10 mouse cellular contexts compared by ENCODE assay signal in the genomic region with DNA sequence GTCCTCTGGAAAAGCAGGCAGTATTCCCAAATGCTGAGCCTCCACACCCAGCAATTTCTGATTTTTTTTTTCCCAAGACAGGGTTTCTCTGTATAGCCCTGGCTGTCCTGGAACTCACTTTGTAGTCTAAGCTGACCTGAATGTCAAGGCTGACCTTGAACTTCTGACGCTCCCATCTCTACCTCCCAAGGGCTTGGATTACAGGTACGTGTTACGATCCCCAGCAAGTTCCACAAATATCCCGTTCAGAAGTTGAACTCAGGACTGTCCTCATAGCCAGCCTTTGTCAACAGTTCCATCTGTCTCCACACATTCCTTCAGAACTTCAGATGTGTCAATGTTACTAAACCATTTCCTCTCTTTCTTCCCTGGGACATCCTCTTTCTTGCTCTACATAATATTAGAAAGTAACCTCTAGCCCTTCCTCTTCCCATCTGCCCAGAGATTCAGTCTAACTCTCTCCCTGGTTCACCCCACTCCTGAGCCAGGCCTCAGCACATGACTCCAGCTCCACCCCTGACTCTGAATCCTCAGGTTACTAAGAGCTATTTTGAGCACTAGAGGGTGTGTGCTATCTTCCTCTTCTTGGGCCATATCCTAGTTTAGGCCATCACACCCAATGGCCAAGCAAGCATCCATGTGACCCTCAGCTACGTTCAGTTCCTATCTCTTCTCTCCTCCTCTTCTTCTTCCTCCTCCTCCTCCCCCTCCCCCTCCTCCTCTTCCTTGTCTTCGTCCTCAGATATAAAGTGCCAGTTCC. TPM values are rescaled to one million over a fixed set of nuclear protein-coding genes. Genes with fewer than 3 reads are reported as not detected.
DNase-seq lines count a peak whose midpoint lies in the region; ATAC-seq and TF ChIP-seq lines count a peak whose summit lies in the region.
"Had no signal": no experiment of that assay in that cellular context is flagged by ENCODE, and none has a peak within 500 bp of the region (broad histone marks: within the 10 kb centered on the region; RNA-seq: fewer than 3 reads in every experiment).

No protein-coding gene starts in this region.

- H3K36me3 ChIP-seq in liver, embryonic 14.5 days (replicated peaks; ENCODE audit: control insufficient read depth, insufficient read depth, low read depth), result no peaks in the 10 kb centered on the region
- H3K36me3 ChIP-seq: stomach, embryonic 15.5 days had no signal

- H3K4me3 ChIP-seq in liver, embryonic 14.5 days (ENCODE audit: insufficient read depth in 1 of 2, low read depth in 2 of 2, low read length in 2 of 2), result no peak overlapping the region
- H3K4me3 ChIP-seq: stomach, embryonic 15.5 days had no signal

- peak; percentile 47 for DNase-seq in 3T3-L1 (ENCODE audit: low read depth, low spot score)
- peak; percentile 93 for DNase-seq in 416B (ENCODE audit: low read depth)
- peak; percentile 70 for DNase-seq in gastrocnemius, postnatal 25 days
- DNase-seq in liver, embryonic 14.5 days (ENCODE audit: low read depth in 3 of 3, low spot score in 3 of 3), result no peak
- DNase-seq in right cerebral cortex, postnatal 36 days (ENCODE audit: low spot score in 2 of 2), result no peak
- DNase-seq in left cerebral cortex, postnatal 25 days (ENCODE audit: low spot score in 2 of 2), result no peak
- DNase-seq in left cerebral cortex, adult 11 months (ENCODE audit: low spot score), result no peak
- DNase-seq: cerebellum, adult 11 months; kidney, adult 2 months had no signal

- 46% methylated on average over 6 of the region's 6 CpGs for WGBS in liver, embryonic 14.5 days (ENCODE audit: insufficient replicate concordance)

- no peak for ATAC-seq in liver, embryonic 14.5 days (ENCODE audit: insufficient read depth)

- H3K27me3 ChIP-seq in liver, embryonic 14.5 days (ENCODE audit: control insufficient read depth, insufficient read depth, low read length), result no peaks in the 10 kb centered on the region
- H3K27me3 ChIP-seq: stomach, embryonic 15.5 days had no signal

- H3K9ac ChIP-seq in liver, embryonic 14.5 days (replicated peaks), result no peak overlapping the region; the same call in none of the 2 replicates
- H3K9ac ChIP-seq: stomach, embryonic 15.5 days had no signal

- no peak overlapping the region; the same call in 1 of the 2 replicates for H3K27ac ChIP-seq in liver, embryonic 14.5 days
- H3K27ac ChIP-seq: stomach, embryonic 15.5 days had no signal

- intact Hi-C loops in left cerebral cortex, postnatal 25 days (cut with DNase I), result no loop called here

- TF ChIP-seq CTCF in liver, embryonic 14.5 days (IDR thresholded peaks at IDR 0.05; ENCODE audit: low read depth), result 0 out of 2 replicates have a peak, but pooled peaks have one; percentile 5

- TF ChIP-seq EP300 in liver, embryonic 14.5 days (IDR thresholded peaks at IDR 0.05; ENCODE audit: low read depth), result no peak

- no peak overlapping the region for H3K4me2 ChIP-seq in liver, embryonic 14.5 days (ENCODE audit: low read depth)
- H3K4me2 ChIP-seq: stomach, embryonic 15.5 days had no signal

- H3K4me1 ChIP-seq in liver, embryonic 14.5 days (replicated peaks; ENCODE audit: control insufficient read depth in 2 of 2, insufficient read depth in 2 of 2, low read length in 1 of 2), result peaks cover 14 to 28% of the 10 kb centered on the region in 2 experiments

- H3K9me3 ChIP-seq in liver, embryonic 14.5 days (ENCODE audit: control insufficient read depth, low read length), result no peaks in the 10 kb centered on the region
- H3K9me3 ChIP-seq: stomach, embryonic 15.5 days had no signal

RNA-seq across cellular contexts. Expression of gene Ankrd52, which starts 3.7 kb away (rescaled TPM):
- total RNA-seq in gastrocnemius, postnatal 25 days (2021), result 10 to 100 TPM; 61.5 to 70.1 TPM
- 7.4 and 7.7 TPM in 2 replicates for polyA plus RNA-seq in liver, embryonic 14.5 days (2012; rRNA removed)
- 4.3 and 5.5 TPM in 2 replicates for polyA plus RNA-seq in liver, embryonic 14.5 days (2014; fragmentation: Nextera tagmentation; extraction: Ambion mirVana)
- 10 to 100 TPM; 65.1 to 68.9 TPM for total RNA-seq in left cerebral cortex, postnatal 25 days (2021)

RNA-seq across cellular contexts. Expression of gene Coq10a, which starts 4.4 kb away (rescaled TPM):
- 100 to 1,000 TPM; 443 to 454 TPM for total RNA-seq in gastrocnemius, postnatal 25 days (2021)
- polyA plus RNA-seq in liver, embryonic 14.5 days (2012; rRNA removed), result 6.5 and 7.7 TPM in 2 replicates
- polyA plus RNA-seq in liver, embryonic 14.5 days (2014; fragmentation: Nextera tagmentation; extraction: Ambion mirVana), result 4.7 and 5.0 TPM in 2 replicates
- total RNA-seq in left cerebral cortex, postnatal 25 days (2021), result 10 to 100 TPM; 60.4 to 63.8 TPM

RNA-seq across cellular contexts. Expression of gene Slc39a5, which starts 27.9 kb away (rescaled TPM):
- not detected for total RNA-seq in gastrocnemius, postnatal 25 days (2021)
- polyA plus RNA-seq in liver, embryonic 14.5 days (2012; rRNA removed), result 33.0 and 40.8 TPM in 2 replicates
- polyA plus RNA-seq in liver, embryonic 14.5 days (2014; fragmentation: Nextera tagmentation; extraction: Ambion mirVana), result 37.6 and 40.7 TPM in 2 replicates
- under 1 TPM; 0.30 to 0.32 TPM for total RNA-seq in left cerebral cortex, postnatal 25 days (2021)

RNA-seq across cellular contexts. Expression of gene Cs, which starts 35.6 kb away (rescaled TPM):
- 100 to 1,000 TPM; 589 to 611 TPM for total RNA-seq in gastrocnemius, postnatal 25 days (2021)
- 71.6 and 80.5 TPM in 2 replicates for polyA plus RNA-seq in liver, embryonic 14.5 days (2012; rRNA removed)
- polyA plus RNA-seq in liver, embryonic 14.5 days (2014; fragmentation: Nextera tagmentation; extraction: Ambion mirVana), result 117 and 126 TPM in 2 replicates
- total RNA-seq in left cerebral cortex, postnatal 25 days (2021), result 100 to 1,000 TPM; 227 to 229 TPM

RNA-seq across cellular contexts. Expression of gene Nabp2, which starts 38.1 kb away (rescaled TPM):
- total RNA-seq in gastrocnemius, postnatal 25 days (2021), result 10 to 100 TPM; 44.7 to 47.9 TPM
- polyA plus RNA-seq in liver, embryonic 14.5 days (2012; rRNA removed), result 24.2 and 25.4 TPM in 2 replicates
- 45.4 and 48.7 TPM in 2 replicates for polyA plus RNA-seq in liver, embryonic 14.5 days (2014; fragmentation: Nextera tagmentation; extraction: Ambion mirVana)
- 10 to 100 TPM; 87.8 to 89.7 TPM for total RNA-seq in left cerebral cortex, postnatal 25 days (2021)

Comparison
In these comparisons a context has a peak if more than half of its experiments do, and no peak if none do; other contexts are left out.
1. DNase-seq: peak in 3T3-L1 (single experiment), 416B (single experiment) and gastrocnemius, postnatal 25 days (single experiment); none in liver, embryonic 14.5 days (0 of 3), right cerebral cortex, postnatal 36 days (0 of 2), left cerebral cortex, postnatal 25 days (0 of 2) and left cerebral cortex, adult 11 months (single experiment).
2. RNA of gene Coq10a, which starts 4.4 kb away (total RNA-seq): 443 to 454 TPM in gastrocnemius, postnatal 25 days; 60.4 to 63.8 TPM in left cerebral cortex, postnatal 25 days; every median in the first group is over 4 times any median in the second.